8 mouse cellular contexts compared by ENCODE assay signal in genomic region chr19:41262712-41263629, GRCm38 (mm10). TPM values are rescaled to one million over a fixed set of nuclear protein-coding genes. Genes with fewer than 3 reads are reported as not detected.
DNase-seq lines count a peak whose midpoint lies in the region; ATAC-seq and TF ChIP-seq lines count a peak whose summit lies in the region.

No protein-coding gene starts in this region.

- peaks cover 31% of the 10 kb centered on the region for H3K36me3 ChIP-seq in G1E (replicated peaks)
- H3K36me3 ChIP-seq in forebrain, embryonic 14.5 days (ENCODE audit: control insufficient read depth, insufficient read depth, low read length) = no peaks in the 10 kb centered on the region
- H3K36me3 ChIP-seq in neural tube, embryonic 15.5 days = no peaks in the 10 kb centered on the region

- peaks cover 59% of the 10 kb centered on the region for H3K4me1 ChIP-seq in G1E (ENCODE audit: insufficient read depth, low read depth, low read length)
- peaks cover 7% of the 10 kb centered on the region for H3K4me1 ChIP-seq in forebrain, embryonic 14.5 days (ENCODE audit: control insufficient read depth, insufficient read depth, low read length)
- peaks cover 11% of the 10 kb centered on the region for H3K4me1 ChIP-seq in lung, adult 2 months (ENCODE audit: control insufficient read depth, insufficient read depth, low read length)
- H3K4me1 ChIP-seq in neural tube, embryonic 15.5 days = peaks cover 38% of the 10 kb centered on the region

- 0 out of 2 replicates have a peak, but pooled peaks cover 5% of the 10 kb centered on the region for H3K27me3 ChIP-seq in G1E (ENCODE audit: insufficient read depth, low read length)
- no peaks in the 10 kb centered on the region for H3K27me3 ChIP-seq in forebrain, embryonic 14.5 days (replicated peaks; ENCODE audit: control insufficient read depth, insufficient read depth, low read length)
- H3K27me3 ChIP-seq in neural tube, embryonic 15.5 days (replicated peaks) = no peaks in the 10 kb centered on the region

- peak overlapping the region; percentile 96 for H3K9ac ChIP-seq in forebrain, embryonic 14.5 days (ENCODE audit: low read length)
- peak overlapping the region; percentile 72 for H3K9ac ChIP-seq in neural tube, embryonic 15.5 days (replicated peaks)

- peak; percentile 48 for ATAC-seq in G1E (ENCODE audit: extremely low read depth, insufficient number of reproducible peaks, low FRiP score, poor library complexity, severe bottlenecking)
- ATAC-seq in forebrain, embryonic 14.5 days = peak; percentile 84
- ATAC-seq in neural tube, embryonic 15.5 days (ENCODE audit: low FRiP score) = peak; percentile 87

- H3K9me3 ChIP-seq in G1E (replicated peaks) = no peaks in the 10 kb centered on the region
- no peaks in the 10 kb centered on the region for H3K9me3 ChIP-seq in forebrain, embryonic 14.5 days (replicated peaks; ENCODE audit: control insufficient read depth, low read length)
- no peaks in the 10 kb centered on the region for H3K9me3 ChIP-seq in neural tube, embryonic 15.5 days (replicated peaks)

- peak overlapping the region; percentile 96 for H3K27ac ChIP-seq in forebrain, embryonic 14.5 days (ENCODE audit: low read depth, low read length)
- H3K27ac ChIP-seq in neural tube, embryonic 15.5 days (replicated peaks) = peak overlapping the region; percentile 98

- H3K4me3 ChIP-seq in G1E (ENCODE audit: low read depth, low read length) = peak overlapping the region; percentile 79
- H3K4me3 ChIP-seq in forebrain, embryonic 14.5 days (ENCODE audit: low read depth, low read length) = peak overlapping the region; percentile 92
- H3K4me3 ChIP-seq in lung, adult 2 months (replicated peaks; ENCODE audit: extremely low read depth, low read depth, low read length) = peak overlapping the region; percentile 76
- H3K4me3 ChIP-seq in neural tube, embryonic 15.5 days (replicated peaks) = peak overlapping the region; percentile 69

- TF ChIP-seq POLR2A in lung, adult 2 months (IDR thresholded peaks at IDR 0.05; ENCODE audit: borderline replicate concordance, extremely low read depth, low read depth, low read length) = peak; percentile 23; the same call in 1 of the 2 replicates

- intact Hi-C loops in heart, postnatal 14 days (cut with DNase I) = no loop called here

- no peak for TF ChIP-seq CTCF in G1E (IDR thresholded peaks at IDR 0.05; ENCODE audit: low read depth, low read length)
- no peak for TF ChIP-seq CTCF in lung, adult 2 months (IDR thresholded peaks at IDR 0.05; ENCODE audit: insufficient read depth, low read length)

- peak overlapping the region; percentile 66 for H3K4me2 ChIP-seq in forebrain, embryonic 14.5 days (ENCODE audit: low read length)
- peak overlapping the region; percentile 75 for H3K4me2 ChIP-seq in neural tube, embryonic 15.5 days

- whole genome bisulfite sequencing in forebrain, embryonic 14.5 days = 3% methylated on average over 50 of the region's 51 CpGs
- WGBS in lung, adult 2 months = 2% methylated on average over 50 of the region's 51 CpGs
- 6% methylated on average over 42 of the region's 51 CpGs for WGBS in neural tube, embryonic 15.5 days

- DNase-seq in G1E (ENCODE audit: low spot score) = peak; percentile 63
- DNase-seq in cerebellum, adult 11 months = peak; percentile 62
- DNase-seq in forebrain, embryonic 14.5 days (ENCODE audit: low spot score) = peak; percentile 59
- DNase-seq in heart, postnatal 14 days = peak; percentile 77
- DNase-seq in layer of hippocampus, adult 18-20 months (ENCODE audit: low spot score in 2 of 2) = peak; percentile 40 to 64
- peak; percentile 81 for DNase-seq in lung, adult 2 months
- DNase-seq in thymus, postnatal 0 days (ENCODE audit: low spot score) = peak; percentile 73

RNA-seq across cellular contexts. Expression of gene Tm9sf3, which starts 0.8 kb away (rescaled TPM):
- 107 and 118 TPM in 2 replicates for total RNA-seq in G1E (2014; fragmentation: Nextera tagmentation)
- total RNA-seq in G1E (2017) = 218 and 236 TPM in 2 replicates
- polyA plus RNA-seq in G1E (2012) = 45.9 and 49.3 TPM in 2 replicates
- polyA plus RNA-seq in forebrain, embryonic 14.5 days (2014; fragmentation: Nextera tagmentation; extraction: Ambion mirVana) = 81.5 and 88.2 TPM in 2 replicates
- total RNA-seq in heart, postnatal 14 days (2021) = 10 to 100 TPM; 88.2 to 90.8 TPM
- 100 to 1,000 TPM; 119 to 120 TPM for total RNA-seq in layer of hippocampus, adult 18-20 months (2021)
- 41.6 and 65.4 TPM in 2 replicates for polyA plus RNA-seq in lung, adult 2 months (2012; rRNA removed)
- polyA plus RNA-seq in neural tube, embryonic 15.5 days (2015; fragmentation: Nextera tagmentation; extraction: Ambion mirVana) = 86.2 and 100 TPM in 2 replicates
- polyA plus RNA-seq in thymus, postnatal 0 days (2015; fragmentation: Nextera tagmentation; extraction: Ambion mirVana) = 118 and 131 TPM in 2 replicates

RNA-seq across cellular contexts. Expression of gene Tll2, which starts 56.3 kb away (rescaled TPM):
- not detected in 2 replicates for total RNA-seq in G1E (2014; fragmentation: Nextera tagmentation)
- total RNA-seq in G1E (2017) = not detected in 2 replicates
- polyA plus RNA-seq in G1E (2012) = not detected in 2 replicates
- polyA plus RNA-seq in forebrain, embryonic 14.5 days (2014; fragmentation: Nextera tagmentation; extraction: Ambion mirVana) = 0.89 and 0.97 TPM in 2 replicates
- total RNA-seq in heart, postnatal 14 days (2021) = under 1 TPM; 0.41 to 0.88 TPM
- total RNA-seq in layer of hippocampus, adult 18-20 months (2021) = under 1 TPM; 0.51 to 0.72 TPM
- 0.03 and 0.21 TPM in 2 replicates for polyA plus RNA-seq in lung, adult 2 months (2012; rRNA removed)
- polyA plus RNA-seq in neural tube, embryonic 15.5 days (2015; fragmentation: Nextera tagmentation; extraction: Ambion mirVana) = 1.9 and 2.2 TPM in 2 replicates
- 0.08 and 0.14 TPM in 2 replicates for polyA plus RNA-seq in thymus, postnatal 0 days (2015; fragmentation: Nextera tagmentation; extraction: Ambion mirVana)

Comparison
In these comparisons a context has a peak if more than half of its experiments do, and no peak if none do; other contexts are left out.
1. Peak in every context shown above with its lines: DNase-seq, ATAC-seq, H3K4me3 ChIP-seq and H3K27ac ChIP-seq.